Mouse (Mus musculus): ENCODE measurements around the gene Rap2c. TPM values are rescaled to one million over a fixed set of nuclear protein-coding genes. Genes with fewer than 3 reads are reported as not detected.

Gene Rap2c
- total RNA-seq (2021), result 10 to 100 TPM; 25.3 to 28.1 TPM
- long read RNA-seq, experiment 1, transcript Rap2c-201 (3 exons, 3,545 nt), result major isoform, 10 of 18 reads
- long read RNA-seq, experiment 1, partial matches to known transcripts, result 1 of 18 reads
- long read RNA-seq, experiment 1, other reads (novel, unspliced or antisense), result 7 of 18 reads
- long read RNA-seq, experiment 2, transcript Rap2c-201 (3 exons, 3,545 nt), result major isoform, 6 of 18 reads
- long read RNA-seq, experiment 2, partial matches to known transcripts, result 0 of 18 reads
- long read RNA-seq, experiment 2, other reads (novel, unspliced or antisense), result 12 of 18 reads

GRCm38 (mm10) chrX:51017851-51018785, at the start of gene Rap2c:
Rap2c (minus strand) TSS chrX:51018018.
- intact Hi-C loops (cut with DNase I; ENCODE audit: low total_unique reads), result no loop called here

GRCm38 (mm10) chrX:51066539-51067286, 48.9 kb upstream of the Rap2c start:
- no peak for DNase-seq
- intact Hi-C loops (cut with DNase I; ENCODE audit: low total_unique reads), result loop anchor here (5.0 kb wide), 1 partner anchor 306 kb away; no protein-coding TSS in a partner anchor

More at GRCm38 (mm10) chrX:51017851-51018785, at the start of gene Rap2c:
- DNase-seq, result peak; percentile 55

- DNase-seq, result peak; percentile 36
Measured at GRCm38 (mm10) chrX:51065773-51066172, 48.0 kb upstream of the Rap2c start.

GRCm38 (mm10) chrX:51065158-51065664, 47.4 kb upstream of the Rap2c start:
- DNase-seq, result no peak
- intact Hi-C loops (cut with DNase I; ENCODE audit: low total_unique reads), result loop anchor here (5.0 kb wide), 1 partner anchor 307 kb away; no protein-coding TSS in a partner anchor

More at GRCm38 (mm10) chrX:51065773-51066172, 48.0 kb upstream of the Rap2c start:
- intact Hi-C loops (cut with DNase I; ENCODE audit: low total_unique reads), result loop anchor here (5.0 kb wide), 1 partner anchor 307 kb away; no protein-coding TSS in a partner anchor

DNA sequence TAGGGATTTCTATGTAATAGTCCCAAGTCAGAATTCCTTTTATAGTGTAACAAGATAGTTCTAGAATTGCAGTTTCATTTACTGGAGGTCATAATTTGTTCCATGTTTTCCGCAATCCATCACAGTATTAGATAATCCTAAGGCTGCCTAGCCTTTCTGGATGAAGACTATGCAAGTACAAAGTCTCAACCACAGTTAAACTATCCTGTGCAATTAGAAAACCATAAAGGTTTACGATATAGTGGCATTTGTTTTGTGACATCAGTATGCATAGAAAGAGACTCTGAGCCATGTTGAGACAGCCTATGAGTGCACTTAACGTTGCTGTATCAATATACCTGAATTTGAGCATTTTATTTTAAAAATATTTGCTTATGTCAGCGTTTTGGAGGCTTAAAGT, 42.4 kb upstream of the Rap2c start:
- intact Hi-C loops (cut with DNase I; ENCODE audit: low total_unique reads), result no loop called here
- DNase-seq, result no peak

DNA sequence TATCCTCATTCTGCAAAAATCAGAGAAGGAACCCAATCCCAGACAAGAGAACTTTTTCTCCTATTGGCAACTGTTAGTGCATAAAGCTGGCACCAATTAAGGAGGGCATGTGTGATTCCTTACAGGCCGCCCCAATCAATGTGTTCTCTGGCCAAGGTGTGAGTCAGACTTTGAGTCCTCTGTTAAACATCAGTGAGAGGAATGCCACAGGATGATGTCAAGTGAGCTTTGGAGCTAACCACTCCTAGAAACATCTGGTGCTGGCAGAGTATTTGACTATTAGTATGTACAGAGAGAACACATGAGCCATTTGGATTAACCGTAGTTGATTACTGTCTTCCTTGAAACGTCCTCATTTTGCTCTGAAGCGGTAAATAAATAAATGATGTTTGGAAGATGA, 40.9 kb upstream of the Rap2c start:
- intact Hi-C loops (cut with DNase I; ENCODE audit: low total_unique reads), result no loop called here
- DNase-seq, result peak; percentile 8

DNA sequence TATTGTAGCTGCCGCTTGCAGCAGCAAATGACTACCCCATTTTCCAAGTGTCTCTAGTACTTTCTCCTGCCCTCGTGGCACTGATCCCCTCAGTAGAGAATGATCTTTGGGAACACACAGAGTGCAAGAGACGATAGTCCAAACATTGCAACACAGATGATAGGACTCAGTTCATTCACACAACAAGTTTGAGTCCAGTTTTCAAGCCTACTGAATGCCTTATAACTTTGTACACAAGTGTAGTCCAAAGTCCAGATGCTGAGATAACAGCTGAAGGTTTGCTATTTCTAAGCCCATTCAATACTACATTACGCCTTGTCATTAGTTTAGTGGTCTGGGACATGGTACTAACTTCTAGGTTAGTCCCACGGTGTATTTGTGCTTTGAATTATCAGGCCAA, 40.5 kb upstream of the Rap2c start:
- DNase-seq, result no peak
- intact Hi-C loops (cut with DNase I; ENCODE audit: low total_unique reads), result no loop called here

DNA sequence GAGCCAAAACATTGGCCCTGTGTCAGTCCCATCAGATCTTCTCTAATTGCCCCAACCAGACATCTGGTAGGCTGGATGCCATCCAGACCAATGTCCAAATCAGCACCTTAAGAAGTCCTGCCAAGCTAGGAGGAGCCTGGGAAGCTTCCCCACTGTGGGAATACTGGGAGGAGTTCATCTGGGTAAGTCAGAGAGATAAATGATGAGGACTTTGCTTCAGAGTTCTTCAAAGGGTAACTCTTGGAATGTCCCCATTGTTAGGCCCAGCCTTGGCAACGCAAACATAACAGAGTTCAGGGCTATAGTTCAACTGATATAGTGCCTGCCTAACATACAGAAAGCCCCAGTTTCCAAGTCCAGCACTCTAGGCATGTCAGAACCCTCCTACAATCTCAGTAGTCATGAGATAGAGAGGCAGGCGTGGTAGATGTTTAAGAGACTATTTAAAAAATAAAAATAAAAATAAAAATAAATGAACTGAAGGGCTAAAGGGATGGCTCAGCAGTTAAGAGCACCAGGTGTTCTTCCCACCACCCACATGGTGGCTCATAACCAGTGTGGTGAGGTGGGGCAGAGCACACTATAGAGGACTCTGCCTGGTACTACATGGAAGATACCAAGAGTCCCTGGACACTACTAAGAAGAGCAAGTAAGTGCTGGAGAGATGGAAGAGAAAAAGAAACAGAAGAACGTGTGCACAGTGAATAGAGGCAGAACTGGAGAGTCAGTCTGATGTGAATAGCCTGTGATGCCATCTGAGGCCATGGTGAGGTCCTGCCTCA, 34.1 kb upstream of the Rap2c start:
- DNase-seq, result no peak
- intact Hi-C loops (cut with DNase I; ENCODE audit: low total_unique reads), result no loop called here

DNA sequence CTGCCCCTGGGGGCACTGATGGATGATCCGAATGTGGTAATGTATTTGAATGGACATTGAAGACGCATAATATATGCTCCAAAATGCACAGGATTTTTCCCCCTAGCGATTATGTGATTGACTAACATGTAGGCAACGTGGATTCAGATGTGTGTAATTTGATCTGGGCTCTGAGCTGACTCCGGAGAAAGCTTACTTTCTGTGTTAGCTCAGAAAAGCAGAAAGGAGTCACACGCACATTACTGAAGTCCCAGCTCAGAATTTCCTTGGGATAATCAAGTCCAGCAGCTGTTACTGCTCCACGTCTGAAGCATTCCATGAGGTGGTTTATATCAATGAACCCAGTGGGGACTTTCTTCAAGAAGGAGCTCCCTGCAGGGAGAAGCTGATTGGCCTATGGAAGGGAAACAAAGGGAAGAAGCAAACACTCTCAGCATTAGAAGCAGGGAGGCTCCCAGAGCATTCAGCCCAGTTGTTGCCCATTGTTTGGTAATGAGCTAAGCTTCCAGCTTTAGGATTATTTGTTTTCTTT, 17.9 kb upstream of the Rap2c start:
- DNase-seq, result no peak
- intact Hi-C loops (cut with DNase I; ENCODE audit: low total_unique reads), result no loop called here

- peak; percentile 46 for DNase-seq
- intact Hi-C loops (cut with DNase I; ENCODE audit: low total_unique reads), result no loop called here
Measured at GRCm38 (mm10) chrX:51019884-51020283, 2.1 kb upstream of the Rap2c start.

DNA sequence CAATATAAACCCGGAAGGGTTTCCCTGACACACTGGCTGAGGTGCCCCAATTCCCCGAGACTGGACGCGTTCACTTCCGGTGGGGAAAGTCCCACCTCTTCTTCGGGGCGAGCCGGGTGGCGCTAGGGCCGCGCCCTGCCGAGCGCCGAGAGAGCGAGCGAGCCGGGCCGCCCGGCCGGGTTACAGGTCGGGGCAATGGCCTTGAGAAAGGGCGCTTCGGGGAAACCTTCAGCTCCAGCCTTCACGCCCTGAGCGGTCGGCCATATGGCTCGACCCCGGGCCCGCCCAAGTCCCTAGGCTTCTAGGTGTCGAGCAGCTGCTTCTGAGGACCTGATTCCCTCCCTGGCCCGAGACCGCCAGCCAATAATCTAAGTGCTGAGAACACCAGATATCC, 965 bp upstream of the Rap2c start:
- intact Hi-C loops (cut with DNase I; ENCODE audit: low total_unique reads), result no loop called here
- peak; percentile 82 for DNase-seq

DNA sequence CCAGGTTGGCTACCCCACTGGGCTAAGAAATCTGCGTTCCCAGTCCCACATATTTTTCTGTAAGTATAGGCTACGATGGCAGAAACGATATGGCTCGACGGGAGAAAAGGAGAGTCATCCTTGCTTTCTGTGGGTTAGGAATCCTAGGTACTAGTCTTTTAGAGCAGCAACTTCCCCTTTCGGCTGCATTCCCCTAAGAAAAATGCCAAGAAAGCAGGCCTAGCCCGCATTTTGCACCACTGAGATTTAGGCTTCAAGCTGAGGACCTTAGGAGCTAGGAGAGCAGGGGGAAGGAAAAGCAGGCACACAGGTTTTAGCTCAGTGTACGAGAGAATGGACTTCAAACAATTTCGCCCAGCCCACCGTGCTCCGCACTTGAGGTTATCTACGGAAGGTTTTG, 892 bp downstream of the Rap2c start:
- no peak for DNase-seq
- intact Hi-C loops (cut with DNase I; ENCODE audit: low total_unique reads), result no loop called here

GRCm38 (mm10) chrX:51012280-51012679, 5.5 kb downstream of the Rap2c start:
- DNase-seq, result no peak
- intact Hi-C loops (cut with DNase I; ENCODE audit: low total_unique reads), result no loop called here

DNA sequence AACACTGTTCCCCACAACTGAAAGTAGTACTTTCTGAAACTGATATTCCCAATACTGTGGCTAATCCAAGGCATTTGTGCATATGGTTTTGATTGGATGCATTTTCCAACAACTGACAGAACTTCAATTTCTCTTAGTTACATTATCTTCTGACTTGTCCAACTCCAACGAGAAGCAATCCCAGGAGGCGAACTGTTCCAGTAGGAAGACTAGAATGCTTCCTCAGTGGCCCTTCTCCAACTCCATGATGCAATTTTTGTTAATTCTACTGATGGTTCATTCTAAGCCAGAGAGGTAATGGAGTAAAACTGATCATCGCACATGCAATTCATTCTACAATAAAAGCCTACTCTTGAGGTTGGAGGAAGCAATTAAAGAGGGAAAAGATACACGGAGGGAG, 7.5 kb downstream of the Rap2c start:
- intact Hi-C loops (cut with DNase I; ENCODE audit: low total_unique reads), result no loop called here
- DNase-seq, result no peak

DNA sequence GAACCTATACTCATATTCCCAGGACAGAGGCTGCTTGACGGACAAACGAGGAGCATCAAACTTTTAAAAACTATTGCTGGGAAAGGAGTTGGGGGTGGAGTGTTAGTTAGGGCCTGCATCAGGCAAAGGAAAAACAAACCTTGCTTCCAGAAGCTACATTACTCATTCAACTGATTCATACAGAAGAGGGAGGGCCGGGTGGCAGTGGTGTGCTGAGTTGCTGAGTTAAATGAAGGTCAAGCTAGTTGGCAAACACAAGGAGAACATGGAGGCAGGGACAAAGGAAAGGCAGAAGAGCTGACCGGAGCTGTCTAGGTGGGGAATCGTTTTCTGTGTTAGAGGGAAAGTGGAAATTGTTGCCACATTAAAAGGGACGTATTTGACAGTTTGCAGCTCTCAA, 17.0 kb downstream of the Rap2c start:
- no peak for DNase-seq
- intact Hi-C loops (cut with DNase I; ENCODE audit: low total_unique reads), result no loop called here

DNA sequence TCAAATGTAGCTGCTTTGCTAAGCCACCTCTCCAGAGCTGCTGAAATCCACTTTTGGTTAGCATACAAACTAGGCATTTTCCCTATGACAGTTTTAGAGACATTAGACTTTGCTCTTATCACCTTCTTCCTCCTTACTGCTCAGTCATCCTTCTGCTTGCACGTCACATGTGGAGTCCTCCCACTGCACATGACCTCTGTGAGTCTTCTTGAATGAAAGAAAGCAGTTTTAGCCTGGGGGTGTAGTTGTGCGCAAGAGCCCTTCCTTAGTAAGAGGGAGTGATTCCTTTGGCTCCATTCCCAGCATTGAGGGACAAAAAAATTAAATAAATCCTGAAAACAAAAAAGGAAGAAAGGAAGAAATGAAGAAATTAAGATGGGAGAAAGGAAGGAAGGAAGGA, 22.5 kb downstream of the Rap2c start:
- no peak for DNase-seq
- intact Hi-C loops (cut with DNase I; ENCODE audit: low total_unique reads), result no loop called here

- DNase-seq, result no peak
- intact Hi-C loops (cut with DNase I; ENCODE audit: low total_unique reads), result no loop called here
Measured at GRCm38 (mm10) chrX:50991324-50991723, 26.5 kb downstream of the Rap2c start.

- intact Hi-C loops (cut with DNase I; ENCODE audit: low total_unique reads), result no loop called here
- DNase-seq, result no peak
Measured at GRCm38 (mm10) chrX:50989940-50990339, 27.9 kb downstream of the Rap2c start.

DNA sequence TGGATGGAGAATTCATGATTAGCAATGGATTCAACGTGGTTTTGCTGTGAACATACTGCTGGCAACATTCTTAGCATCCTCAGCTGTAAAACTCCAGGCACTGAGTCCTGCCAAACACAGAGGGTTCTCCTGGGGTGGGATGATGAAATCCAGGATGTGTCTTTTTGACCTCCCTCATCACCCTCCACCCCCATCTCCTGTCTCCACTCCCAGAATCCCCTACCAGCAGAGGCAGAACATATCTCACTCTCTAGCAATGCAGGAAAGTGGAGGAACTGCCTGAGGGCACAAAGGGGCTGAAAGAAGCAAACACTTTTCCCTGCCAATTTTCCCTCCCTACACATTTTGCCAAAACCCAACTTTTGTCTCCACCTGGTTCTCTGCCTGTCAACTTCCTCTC, 29.2 kb downstream of the Rap2c start:
- DNase-seq, result no peak
- intact Hi-C loops (cut with DNase I; ENCODE audit: low total_unique reads), result no loop called here

Data from gastrocnemius, postnatal 14 days (tissue).